Mouse (Mus musculus): ENCODE measurements around the gene Map7. TPM values are rescaled to one million over a fixed set of nuclear protein-coding genes. Genes with fewer than 3 reads are reported as not detected.

Map7 gene
- total RNA-seq, 4 experiments from 2014 or later = 3.0 to 6.3 (median 4.5) TPM

- no peak for DNase-seq (ENCODE audit: low spot score in 2 of 2)
Measured at GRCm38 (mm10) chr10:20226728-20227127, 78.5 kb downstream of the Map7 start.

DNA sequence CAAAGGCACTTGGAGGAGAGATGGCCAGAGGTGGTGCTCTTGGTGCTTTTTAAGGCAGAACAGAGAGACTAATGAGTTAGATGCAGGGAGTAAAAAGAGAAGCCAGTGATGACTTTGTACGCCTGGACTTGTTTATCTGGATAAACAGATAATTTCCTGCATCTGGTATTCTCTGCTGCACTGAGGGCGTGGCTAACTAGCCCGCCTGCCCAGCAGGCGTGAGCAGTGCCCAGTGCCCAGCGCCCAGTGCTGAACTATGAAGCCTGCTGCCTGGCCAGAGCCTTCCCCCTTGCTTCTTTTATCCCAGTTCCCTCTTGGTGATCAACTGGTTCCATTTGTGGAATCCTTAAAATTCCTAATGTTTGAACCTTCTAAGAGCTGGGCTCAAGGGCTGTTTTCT, 81.8 kb downstream of the Map7 start:
- DNase-seq (ENCODE audit: low spot score in 2 of 2) = no peak

GRCm38 (mm10) chr10:20233451-20233850, 85.2 kb downstream of the Map7 start:
- DNase-seq (ENCODE audit: low spot score in 2 of 2) = no peak

- DNase-seq (ENCODE audit: low spot score in 2 of 2) = no peak
Measured at GRCm38 (mm10) chr10:20234466-20234865, 86.2 kb downstream of the Map7 start.

- no peak for DNase-seq (ENCODE audit: low spot score in 2 of 2)
Measured at GRCm38 (mm10) chr10:20235656-20236055, 87.4 kb downstream of the Map7 start.

DNA sequence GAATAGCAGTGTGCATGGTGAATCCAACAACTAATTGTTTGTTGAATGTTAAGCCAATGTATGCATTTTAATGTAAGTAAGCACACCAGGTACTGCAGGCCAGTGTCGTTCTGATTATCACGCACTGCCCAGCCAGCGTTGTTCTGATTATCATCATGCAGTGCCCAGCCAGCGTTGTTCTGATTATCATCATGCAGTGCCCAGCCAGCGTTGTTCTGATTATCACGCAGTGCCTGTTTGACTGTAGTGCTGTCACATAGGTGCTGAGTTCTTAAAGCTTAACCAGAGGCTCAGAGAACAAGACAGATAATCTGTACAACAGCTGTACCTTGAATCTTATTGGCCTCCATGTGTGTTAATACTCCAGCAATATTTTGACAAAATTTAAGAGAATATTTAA, 88.0 kb downstream of the Map7 start:
- no peak for DNase-seq (ENCODE audit: low spot score in 2 of 2)

- DNase-seq (ENCODE audit: low spot score in 2 of 2) = no peak
Measured at GRCm38 (mm10) chr10:20238281-20238680, 90.0 kb downstream of the Map7 start.

GRCm38 (mm10) chr10:20240858-20241257, 92.6 kb downstream of the Map7 start:
- DNase-seq (ENCODE audit: low spot score in 2 of 2) = no peak

DNA sequence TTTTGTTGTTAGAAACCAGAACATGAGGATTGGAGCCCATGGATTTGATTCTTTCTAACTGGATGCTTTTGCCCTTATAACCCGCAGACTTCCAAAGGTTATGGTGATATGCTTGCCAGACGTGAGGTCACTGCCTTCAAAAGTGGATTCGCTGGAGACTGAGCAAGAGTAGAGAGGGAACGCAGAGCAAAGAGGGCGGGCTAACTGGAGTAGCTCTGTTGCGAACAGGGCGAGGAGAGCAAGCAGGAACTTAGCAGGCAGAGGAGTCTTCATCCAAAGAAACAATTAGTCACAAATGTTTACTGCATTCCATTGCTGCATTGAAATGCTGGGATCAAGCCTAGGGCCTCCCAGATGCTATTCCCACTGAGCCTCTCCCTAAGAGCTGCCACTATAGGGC, 95.0 kb downstream of the Map7 start:
- DNase-seq (ENCODE audit: low spot score in 2 of 2) = no peak

- DNase-seq (ENCODE audit: low spot score in 2 of 2) = no peak
Measured at GRCm38 (mm10) chr10:20245082-20245481, 96.8 kb downstream of the Map7 start.

DNA sequence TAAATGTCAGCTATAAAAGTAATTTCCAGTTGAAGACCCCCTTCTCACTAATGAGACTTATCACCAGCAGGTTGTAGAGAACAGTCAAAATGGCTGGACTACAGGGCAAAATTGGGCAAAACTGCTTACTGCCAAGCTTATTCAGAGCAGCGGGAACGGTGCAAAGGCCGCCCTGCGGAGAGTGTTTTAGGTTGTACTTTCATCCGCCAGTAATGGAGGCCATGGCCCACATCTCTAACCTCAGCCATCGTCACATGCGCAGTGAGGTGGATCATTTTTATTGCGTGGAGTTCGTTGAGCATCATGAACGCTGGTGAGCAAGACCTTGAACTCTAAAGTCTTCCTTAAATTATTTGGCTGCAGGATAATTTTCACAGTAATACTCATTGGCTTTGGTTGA, 100.8 kb downstream of the Map7 start:
- no peak for DNase-seq (ENCODE audit: low spot score in 2 of 2)

GRCm38 (mm10) chr10:20255579-20255978, 107.3 kb downstream of the Map7 start:
- DNase-seq (ENCODE audit: low spot score in 2 of 2) = no peak

DNA sequence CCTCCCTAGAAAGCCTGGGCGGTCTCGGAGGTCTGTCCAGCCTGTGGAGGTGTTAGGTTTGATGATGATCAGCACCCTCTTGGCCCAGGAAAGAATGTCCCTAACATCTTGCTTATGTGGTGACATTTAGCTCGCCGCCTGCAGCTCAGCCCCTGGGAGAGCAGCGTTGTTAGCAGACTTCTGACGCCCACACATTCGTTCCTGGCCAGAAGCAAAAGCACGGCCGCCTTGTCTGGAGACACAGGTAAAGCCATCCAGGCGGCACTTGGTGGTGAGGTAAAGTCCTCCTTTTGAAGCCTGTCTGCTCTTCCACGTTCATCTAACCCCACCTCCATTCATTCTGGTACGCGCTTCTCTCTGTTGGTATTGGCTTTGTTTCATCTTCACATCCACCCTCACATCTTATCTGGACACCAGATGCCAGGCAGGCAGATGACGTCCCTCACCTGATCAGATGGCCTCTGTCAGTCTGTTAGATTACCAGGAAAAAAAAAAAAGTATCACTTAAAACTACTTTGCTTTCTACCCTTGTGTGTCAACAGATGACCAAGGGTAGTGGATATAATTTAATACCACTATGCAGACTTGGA, 108.9 kb downstream of the Map7 start:
- no peak for DNase-seq (ENCODE audit: low spot score in 2 of 2)

GRCm38 (mm10) chr10:20257721-20258720, 109.8 kb downstream of the Map7 start:
- no peak for DNase-seq (ENCODE audit: low spot score in 2 of 2)

- no peak for DNase-seq (ENCODE audit: low spot score in 2 of 2)
Measured at GRCm38 (mm10) chr10:20259476-20259875, 111.2 kb downstream of the Map7 start.

- no peak for DNase-seq (ENCODE audit: low spot score in 2 of 2)
Measured at GRCm38 (mm10) chr10:20262896-20263295, 114.6 kb downstream of the Map7 start.

- DNase-seq (ENCODE audit: low spot score in 2 of 2) = no peak
Measured at GRCm38 (mm10) chr10:20264479-20264878, 116.2 kb downstream of the Map7 start.

- DNase-seq (ENCODE audit: low spot score in 2 of 2) = no peak
Measured at GRCm38 (mm10) chr10:20267032-20267431, 118.8 kb downstream of the Map7 start.

DNA sequence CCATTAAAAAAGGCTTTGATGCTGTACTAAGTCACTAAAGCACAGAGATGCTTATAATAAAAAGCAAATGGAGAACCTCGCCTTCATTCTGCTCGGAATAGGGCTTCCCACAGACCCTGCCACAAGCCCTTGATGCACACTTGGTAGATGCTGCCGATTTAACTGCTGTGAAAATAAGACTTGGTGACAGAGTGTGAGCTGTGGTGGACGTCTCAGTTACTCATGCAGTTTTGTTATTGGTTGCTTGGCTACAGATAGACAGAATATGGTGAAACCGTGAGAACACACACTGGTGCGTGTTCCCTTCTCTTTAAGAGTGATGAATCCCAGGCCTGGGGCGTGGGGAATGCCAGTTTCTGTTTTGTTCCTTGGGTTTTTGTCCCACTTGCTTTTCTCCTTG, 120.7 kb downstream of the Map7 start:
- DNase-seq (ENCODE audit: low spot score in 2 of 2) = no peak

GRCm38 (mm10) chr10:20272380-20272779, 124.1 kb downstream of the Map7 start:
- DNase-seq (ENCODE audit: low spot score in 2 of 2) = no peak

GRCm38 (mm10) chr10:20273278-20273677, 125.0 kb downstream of the Map7 start:
- DNase-seq (ENCODE audit: low spot score in 2 of 2) = no peak

- no peak for DNase-seq (ENCODE audit: low spot score in 2 of 2)
Measured at GRCm38 (mm10) chr10:20274022-20274421, 125.8 kb downstream of the Map7 start.

GRCm38 (mm10) chr10:20281456-20281855, 133.2 kb downstream of the Map7 start:
- DNase-seq (ENCODE audit: low spot score in 2 of 2) = no peak
